Mouse (Mus musculus) urinary bladder, adult 2 months (tissue): ENCODE data around the gene Stom. TPM values are rescaled to one million over a fixed set of nuclear protein-coding genes. Genes with fewer than 3 reads are reported as not detected.
A peak's percentile ranks its signal among the peaks of the same experiment; 100 is the strongest.

ENCODE experiments used
- DNase-seq: peaks from one replicate; pipeline ENCODE4 v3.0.0; 2022; ENCODE audit warnings: low spot score
- polyA plus RNA-seq: library from polyadenylated mRNA; depleted of rRNA; stranded (reverse); fragments of >200 nt; gene quantifications from 2 replicates; pipeline ENCODE4 v1.2.3, GENCODE M21; 2012

Stom gene
- polyA plus RNA-seq, 1 experiment = 67.9 TPM

GRCm38 (mm10) chr2:35320399-35320798 lies 16.4 kb downstream of the Stom start:
- DNase-seq = no peak

- no peak for DNase-seq
These were observed 18.4 kb downstream of the Stom start for GRCm38 (mm10) chr2:35318405-35318804.

- DNase-seq = no peak
These were observed 19.2 kb downstream of the Stom start for GRCm38 (mm10) chr2:35317604-35318003.

- DNase-seq = no peak
These were observed 22.5 kb downstream of the Stom start for GRCm38 (mm10) chr2:35314300-35314699.

GRCm38 (mm10) chr2:35309906-35310493 lies 26.8 kb downstream of the Stom start:
- DNase-seq = no peak

GRCm38 (mm10) chr2:35308166-35308565 lies 28.6 kb downstream of the Stom start:
- DNase-seq = no peak

GRCm38 (mm10) chr2:35302049-35302885 lies 34.5 kb downstream of the Stom start:
- no peak for DNase-seq

GRCm38 (mm10) chr2:35299437-35299836 lies 37.3 kb downstream of the Stom start:
- DNase-seq = no peak

GRCm38 (mm10) chr2:35297703-35298332 lies 39.0 kb downstream of the Stom start:
- DNase-seq = no peak

GRCm38 (mm10) chr2:35293291-35293690 lies 43.5 kb downstream of the Stom start:
- no peak for DNase-seq

GRCm38 (mm10) chr2:35292700-35293099 lies 44.1 kb downstream of the Stom start:
- no peak for DNase-seq

- no peak for DNase-seq
These were observed 44.9 kb downstream of the Stom start for GRCm38 (mm10) chr2:35291856-35292255.

- peak; percentile 63 for DNase-seq
These were observed 47.8 kb downstream of the Stom start for GRCm38 (mm10) chr2:35288758-35289635.

- no peak for DNase-seq
These were observed 49.7 kb downstream of the Stom start for GRCm38 (mm10) chr2:35287017-35287620.

GRCm38 (mm10) chr2:35285209-35285608 lies 51.6 kb downstream of the Stom start:
- no peak for DNase-seq

- no peak for DNase-seq
These were observed 52.8 kb downstream of the Stom start for GRCm38 (mm10) chr2:35283997-35284396.

GRCm38 (mm10) chr2:35282214-35282613 lies 54.6 kb downstream of the Stom start:
- peak; percentile 60 for DNase-seq

- no peak for DNase-seq
These were observed 56.8 kb downstream of the Stom start for GRCm38 (mm10) chr2:35280001-35280400.

- DNase-seq = no peak
These were observed 58.2 kb downstream of the Stom start for GRCm38 (mm10) chr2:35278371-35279210.

- no peak for DNase-seq
These were observed 59.1 kb downstream of the Stom start for GRCm38 (mm10) chr2:35277686-35278085.
